Mouse (Mus musculus): ENCODE data around the gene Fa2h. TPM values are rescaled to one million over a fixed set of nuclear protein-coding genes. Genes with fewer than 3 reads are reported as not detected.

The Fa2h gene
- total RNA-seq, 1 experiment: not detected

DNA sequence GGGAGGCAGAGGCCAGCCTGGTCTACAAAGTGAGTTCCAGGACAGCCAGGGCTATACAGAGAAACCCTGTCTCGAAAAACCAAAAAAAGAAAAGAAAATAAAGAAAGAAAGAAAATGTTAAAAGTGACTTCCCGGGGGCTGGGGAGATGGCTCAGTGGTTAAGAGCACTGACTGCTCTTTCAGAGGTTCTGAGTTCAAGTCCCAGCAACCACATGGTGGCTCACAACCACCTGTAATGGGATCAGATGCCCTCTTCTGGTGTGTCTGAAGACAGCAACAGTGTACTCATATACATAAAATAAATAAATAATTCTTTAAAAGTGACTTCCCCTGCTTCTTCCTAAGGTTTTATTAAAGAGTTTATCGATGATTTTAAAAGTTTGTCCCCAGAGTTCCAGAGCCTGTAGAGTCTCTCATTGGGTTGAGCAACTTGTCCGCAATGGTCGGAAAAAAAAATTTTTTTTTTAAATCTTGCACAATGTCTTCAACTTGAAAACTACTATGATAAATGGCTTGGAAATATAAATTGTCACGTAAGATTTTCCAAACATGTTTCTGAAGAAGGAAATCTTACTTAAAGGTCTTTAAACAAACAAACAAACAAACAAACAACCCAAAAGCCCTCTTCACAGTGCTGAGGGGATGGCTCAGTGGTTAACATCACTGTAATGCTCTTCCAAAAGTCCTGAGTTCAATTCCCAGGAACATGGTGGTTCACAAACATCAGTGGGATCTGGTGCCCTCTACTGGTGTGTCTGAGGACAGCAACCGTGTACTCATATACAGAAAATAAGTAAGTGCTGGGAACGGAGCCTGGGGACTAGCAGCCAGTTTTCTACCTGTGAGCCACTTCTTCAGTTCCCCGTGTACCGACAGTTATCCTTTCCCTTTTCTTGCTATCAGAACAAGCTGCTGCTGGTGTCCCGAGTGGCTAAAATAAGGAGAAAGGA is 92.8 kb downstream of the Fa2h start:
- H3K4me3 ChIP-seq (ENCODE audit: insufficient read depth in 1 of 2, low read depth in 1 of 2, low read length in 2 of 2, poor library complexity in 1 of 2, severe bottlenecking in 1 of 2): peak overlapping the region; percentile 57 to 79
- peaks cover 3% of the 10 kb centered on the region; the same call in 1 of the 2 replicates for H3K36me3 ChIP-seq (ENCODE audit: control insufficient read depth, insufficient read depth, low read length, poor library complexity, severe bottlenecking)
- in situ Hi-C loops (cut with MboI; ENCODE audit: low sequenced_read_pairs in 2 of 2, unreplicated experiment in 2 of 2): no loop called here
- TF ChIP-seq HCFC1 (IDR thresholded peaks at IDR 0.05; ENCODE audit: borderline replicate concordance, insufficient read depth, low read length) (no peak), ZNF384 (IDR thresholded peaks at IDR 0.05; ENCODE audit: low read depth, low read length) (no peak), MAFK (IDR thresholded peaks at IDR 0.05; ENCODE audit: insufficient read depth, low read depth, low read length) (no peak), CHD2 (IDR thresholded peaks at IDR 0.05; ENCODE audit: low read depth, low read length) (no peak), ZC3H11A (IDR thresholded peaks at IDR 0.05; ENCODE audit: borderline replicate concordance, low read depth, low read length) (no peak)
- peak overlapping the region; percentile 75; the same call in 1 of the 2 replicates for H3K9ac ChIP-seq (ENCODE audit: insufficient read depth, low read depth, low read length, poor library complexity, severe bottlenecking)
- DNase-seq (ENCODE audit: low read depth, low spot score): no peak
- peak overlapping the region; percentile 93 for H3K27ac ChIP-seq (ENCODE audit: insufficient read depth, low read depth, low read length, poor library complexity, severe bottlenecking)
- H3K4me1 ChIP-seq (ENCODE audit: control insufficient read depth in 2 of 2, insufficient read depth in 2 of 2, low read length in 2 of 2, poor library complexity in 1 of 2): peaks cover 4 to 8% of the 10 kb centered on the region in 2 experiments; a peak in 2 of 4 replicates
- no peaks in the 10 kb centered on the region for H3K9me3 ChIP-seq (ENCODE audit: control insufficient read depth, insufficient read depth, low read depth, low read length)

DNA sequence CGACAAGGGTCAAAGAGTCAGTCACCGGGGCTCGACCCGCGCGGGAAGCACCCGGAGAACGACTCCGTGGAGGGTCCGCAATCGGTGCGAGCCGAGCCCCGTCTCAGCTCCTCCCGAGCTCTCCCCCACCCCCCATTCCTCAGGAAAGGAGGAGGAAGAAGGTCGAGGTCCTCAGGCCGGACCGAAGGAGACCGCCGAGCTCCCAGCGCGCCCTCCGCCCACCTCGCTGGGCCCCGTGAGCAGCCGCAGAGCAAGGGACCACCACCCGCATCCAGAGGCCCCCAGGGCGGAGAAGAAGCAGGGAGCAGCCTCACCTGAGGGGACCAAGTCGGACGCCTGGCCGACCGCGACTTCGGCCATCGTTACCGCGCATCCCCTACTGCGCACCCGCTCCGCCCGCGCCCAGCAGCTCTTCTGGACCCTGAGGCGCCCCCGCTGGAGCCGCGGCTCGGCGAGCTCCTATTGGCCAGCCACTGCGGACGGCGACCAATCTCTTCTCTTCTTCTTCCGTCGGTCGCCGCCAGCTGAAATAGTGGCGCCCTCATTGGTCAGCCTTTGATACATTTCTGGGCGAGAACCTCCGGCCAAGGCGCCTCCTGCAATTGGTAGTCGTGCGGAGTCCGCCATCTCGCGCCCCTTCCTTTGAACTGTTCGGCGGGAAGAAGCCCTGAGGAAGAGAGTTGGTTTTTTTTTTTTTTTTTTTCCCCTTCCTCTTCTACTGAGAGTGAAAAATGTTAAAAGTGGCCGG is 93.6 kb downstream of the Fa2h start, which contains the start of gene Rfwd3:
TSS of gene Rfwd3 (minus strand) at position 402 of the 748 bp plus-strand sequence.
- peaks cover 3 to 6% of the 10 kb centered on the region in 2 experiments; a peak in 2 of 4 replicates for H3K4me1 ChIP-seq (ENCODE audit: control insufficient read depth in 2 of 2, insufficient read depth in 2 of 2, low read length in 2 of 2, poor library complexity in 1 of 2)
- peaks cover 5% of the 10 kb centered on the region; the same call in 1 of the 2 replicates for H3K36me3 ChIP-seq (ENCODE audit: control insufficient read depth, insufficient read depth, low read length, poor library complexity, severe bottlenecking)
- in situ Hi-C loops (cut with MboI; ENCODE audit: low sequenced_read_pairs in 2 of 2, unreplicated experiment in 2 of 2): loop anchor here in 1 of 2 experiments (25.0 kb wide), 1 partner anchor 463 kb away; the partner anchor contains the start of genes Cog4 and Sf3b3
- peak within 1 kb of the TSS; percentile 96 for H3K9ac ChIP-seq (ENCODE audit: insufficient read depth, low read depth, low read length, poor library complexity, severe bottlenecking)
- no peaks in the 10 kb centered on the region for H3K9me3 ChIP-seq (ENCODE audit: control insufficient read depth, insufficient read depth, low read depth, low read length)
- TF ChIP-seq HCFC1 (IDR thresholded peaks at IDR 0.05; ENCODE audit: borderline replicate concordance, insufficient read depth, low read length): no peak
- 0 out of 2 replicates have a peak, but pooled peaks have one; percentile 18 for TF ChIP-seq MAFK (IDR thresholded peaks at IDR 0.05; ENCODE audit: insufficient read depth, low read depth, low read length)
- peak; percentile 74 for TF ChIP-seq CHD2 (IDR thresholded peaks at IDR 0.05; ENCODE audit: low read depth, low read length)
- peak; percentile 97 for TF ChIP-seq ZNF384 (IDR thresholded peaks at IDR 0.05; ENCODE audit: low read depth, low read length)
- TF ChIP-seq ZC3H11A (IDR thresholded peaks at IDR 0.05; ENCODE audit: borderline replicate concordance, low read depth, low read length): no peak
- peak; percentile 98 for DNase-seq (ENCODE audit: low read depth, low spot score)
- H3K27ac ChIP-seq (ENCODE audit: insufficient read depth, low read depth, low read length, poor library complexity, severe bottlenecking): peak within 1 kb of the TSS; percentile 93
- peak within 1 kb of the TSS; percentile 87 to 97 for H3K4me3 ChIP-seq (ENCODE audit: insufficient read depth in 1 of 2, low read depth in 1 of 2, low read length in 2 of 2, poor library complexity in 1 of 2, severe bottlenecking in 1 of 2)

DNA sequence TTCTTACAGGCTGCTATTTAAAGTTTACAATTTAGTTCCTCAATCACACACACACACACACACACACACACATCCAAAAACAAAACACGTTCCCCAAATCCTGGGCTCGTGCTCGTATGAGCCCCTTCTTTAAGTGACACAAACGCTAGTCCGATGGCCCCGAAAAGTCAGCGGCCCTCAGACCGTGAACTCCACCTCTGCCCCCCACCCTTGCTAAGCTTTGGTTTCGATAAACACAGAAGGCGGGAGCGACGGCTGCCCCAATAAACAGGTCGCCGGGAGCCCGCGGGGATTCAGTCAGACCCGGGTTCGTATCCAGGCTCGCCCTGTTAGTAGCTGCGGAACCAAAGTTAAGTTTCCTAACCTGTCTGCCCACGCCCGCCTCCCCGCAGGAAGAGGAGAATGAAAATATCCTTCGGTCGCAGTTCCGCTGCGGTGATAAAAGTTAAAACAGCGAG is 94.2 kb downstream of the Fa2h start:
- no peak for DNase-seq (ENCODE audit: low read depth, low spot score)
- Histone ChIP-seq H3K9ac (ENCODE audit: insufficient read depth, low read depth, low read length, poor library complexity, severe bottlenecking) (peak overlapping the region; percentile 96), H3K27ac (ENCODE audit: insufficient read depth, low read depth, low read length, poor library complexity, severe bottlenecking) (peak overlapping the region; percentile 93), H3K9me3 (ENCODE audit: control insufficient read depth, insufficient read depth, low read depth, low read length) (no peaks in the 10 kb centered on the region), H3K36me3 (ENCODE audit: control insufficient read depth, insufficient read depth, low read length, poor library complexity, severe bottlenecking) (peaks cover 6% of the 10 kb centered on the region; the same call in 1 of the 2 replicates), H3K4me1 (ENCODE audit: control insufficient read depth in 2 of 2, insufficient read depth in 2 of 2, low read length in 2 of 2, poor library complexity in 1 of 2) (peaks cover 0 to 5% of the 10 kb centered on the region in 2 experiments; a peak in 1 of 4 replicates), H3K4me3 (ENCODE audit: insufficient read depth in 1 of 2, low read depth in 1 of 2, low read length in 2 of 2, poor library complexity in 1 of 2, severe bottlenecking in 1 of 2) (peak overlapping the region; percentile 87 to 97)
- in situ Hi-C loops (cut with MboI; ENCODE audit: low sequenced_read_pairs in 2 of 2, unreplicated experiment in 2 of 2): loop anchor here in 1 of 2 experiments (25.0 kb wide), 1 partner anchor 462 kb away; the partner anchor contains the start of genes Cog4 and Sf3b3
- TF ChIP-seq ZNF384 (IDR thresholded peaks at IDR 0.05; ENCODE audit: low read depth, low read length): no peak
- no peak for TF ChIP-seq CHD2 (IDR thresholded peaks at IDR 0.05; ENCODE audit: low read depth, low read length)
- no peak for TF ChIP-seq ZC3H11A (IDR thresholded peaks at IDR 0.05; ENCODE audit: borderline replicate concordance, low read depth, low read length)
- no peak for TF ChIP-seq HCFC1 (IDR thresholded peaks at IDR 0.05; ENCODE audit: borderline replicate concordance, insufficient read depth, low read length)

DNA sequence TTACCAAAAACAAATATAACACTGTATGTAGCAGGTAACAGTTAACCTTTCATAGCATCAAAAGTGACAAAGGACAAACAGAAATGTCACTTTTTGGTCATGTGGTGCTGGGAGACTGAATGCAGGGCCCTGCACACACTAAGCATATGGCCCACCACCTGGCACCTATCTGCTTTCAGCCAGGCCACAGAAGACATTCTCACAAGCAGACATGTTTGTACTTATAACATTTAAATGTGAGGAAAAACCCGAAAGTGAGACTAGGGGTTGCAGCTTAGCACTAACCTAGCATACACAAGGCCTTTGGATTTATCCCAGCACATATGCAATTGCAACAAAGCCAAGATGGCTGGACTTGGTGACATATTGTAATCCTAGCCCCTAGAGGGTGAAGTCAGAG is 95.6 kb downstream of the Fa2h start:
- DNase-seq (ENCODE audit: low read depth, low spot score): no peak
- TF ChIP-seq MAFK (IDR thresholded peaks at IDR 0.05; ENCODE audit: insufficient read depth, low read depth, low read length) (no peak), HCFC1 (IDR thresholded peaks at IDR 0.05; ENCODE audit: borderline replicate concordance, insufficient read depth, low read length) (no peak), ZC3H11A (IDR thresholded peaks at IDR 0.05; ENCODE audit: borderline replicate concordance, low read depth, low read length) (no peak), CHD2 (IDR thresholded peaks at IDR 0.05; ENCODE audit: low read depth, low read length) (no peak), ZNF384 (IDR thresholded peaks at IDR 0.05; ENCODE audit: low read depth, low read length) (no peak)
- in situ Hi-C loops (cut with MboI; ENCODE audit: low sequenced_read_pairs in 2 of 2, unreplicated experiment in 2 of 2): loop anchor here in 1 of 2 experiments (25.0 kb wide), 1 partner anchor 461 kb away; the partner anchor contains the start of genes Cog4 and Sf3b3
- H3K4me1 ChIP-seq (ENCODE audit: control insufficient read depth in 2 of 2, insufficient read depth in 2 of 2, low read length in 2 of 2, poor library complexity in 1 of 2): peaks cover 0 to 3% of the 10 kb centered on the region in 2 experiments; a peak in 1 of 4 replicates
- no peak overlapping the region for H3K4me3 ChIP-seq (ENCODE audit: insufficient read depth in 1 of 2, low read depth in 1 of 2, low read length in 2 of 2, poor library complexity in 1 of 2, severe bottlenecking in 1 of 2)
- peaks cover 13% of the 10 kb centered on the region; the same call in 1 of the 2 replicates for H3K36me3 ChIP-seq (ENCODE audit: control insufficient read depth, insufficient read depth, low read length, poor library complexity, severe bottlenecking)
- no peaks in the 10 kb centered on the region for H3K9me3 ChIP-seq (ENCODE audit: control insufficient read depth, insufficient read depth, low read depth, low read length)
- no peak overlapping the region for H3K9ac ChIP-seq (ENCODE audit: insufficient read depth, low read depth, low read length, poor library complexity, severe bottlenecking)
- no peak overlapping the region for H3K27ac ChIP-seq (ENCODE audit: insufficient read depth, low read depth, low read length, poor library complexity, severe bottlenecking)

Other genes starting within 250 kb of the Fa2h start
- gene Glg1, start 134.6 kb downstream of the Fa2h start, total RNA-seq (2012; rRNA removed): 87.4 and 136 TPM in 2 replicates
- 43.1 and 73.8 TPM in 2 replicates for gene Rfwd3, start 93.6 kb downstream of the Fa2h start, total RNA-seq (2012; rRNA removed)
- 0.95 and 1.2 TPM in 2 replicates for gene Mlkl, start 55.6 kb downstream of the Fa2h start, total RNA-seq (2012; rRNA removed)
- gene Wdr59, start 128.3 kb upstream of the Fa2h start, total RNA-seq (2012; rRNA removed): 10.4 and 11.0 TPM in 2 replicates
- 38.4 and 51.9 TPM in 2 replicates for gene Znrf1, start 142.3 kb upstream of the Fa2h start, total RNA-seq (2012; rRNA removed)
- gene Ldhd, start 236.6 kb upstream of the Fa2h start, total RNA-seq (2012; rRNA removed): 0.49 and 1.5 TPM in 2 replicates
- gene Zfp1, start 249.6 kb upstream of the Fa2h start, total RNA-seq (2012; rRNA removed): 18.0 and 18.7 TPM in 2 replicates

All from ES-E14 (cell line).